Mouse (Mus musculus) c-Kit-positive CD71-positive TER-119-positive erythroid progenitor cells, embryonic 14.5 days (primary cell): ENCODE measurements at regions not wholly inside any gene's neighbourhood (a gene's known extent, or its start where the extent isn't known, plus 50 kb on each side); places are given as distances from the start of the nearest gene placed in this dataset.

ENCODE experiments used
- DNase-seq: peaks from one replicate; pipeline ENCODE4 v3.0.0-alpha.2; 2013; ENCODE audit warnings: low spot score

DNA sequence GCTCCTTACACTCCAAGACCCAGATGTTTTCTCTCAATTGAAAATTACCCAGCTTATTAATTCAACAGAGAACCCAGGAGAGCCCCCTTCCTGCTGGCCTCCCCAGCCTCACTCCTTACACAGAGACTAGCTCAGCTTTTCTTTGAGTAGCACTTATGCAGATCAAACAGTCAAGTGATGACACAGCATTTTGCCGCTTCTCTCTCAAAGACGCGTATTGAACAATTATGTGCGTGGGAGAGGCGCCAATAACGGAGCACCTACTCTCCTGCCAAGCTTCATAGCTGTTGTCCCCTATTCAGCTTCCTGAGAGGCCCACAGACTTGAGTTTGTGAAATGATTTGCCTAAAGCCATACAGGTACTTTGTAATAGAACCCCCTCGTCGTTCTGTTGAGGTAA, 428.5 kb downstream of the Fut8 start:
- no peak for DNase-seq

- DNase-seq = no peak
Measured at GRCm38 (mm10) chr12:77667151-77667874, 429.4 kb downstream of the Fut8 start.

DNA sequence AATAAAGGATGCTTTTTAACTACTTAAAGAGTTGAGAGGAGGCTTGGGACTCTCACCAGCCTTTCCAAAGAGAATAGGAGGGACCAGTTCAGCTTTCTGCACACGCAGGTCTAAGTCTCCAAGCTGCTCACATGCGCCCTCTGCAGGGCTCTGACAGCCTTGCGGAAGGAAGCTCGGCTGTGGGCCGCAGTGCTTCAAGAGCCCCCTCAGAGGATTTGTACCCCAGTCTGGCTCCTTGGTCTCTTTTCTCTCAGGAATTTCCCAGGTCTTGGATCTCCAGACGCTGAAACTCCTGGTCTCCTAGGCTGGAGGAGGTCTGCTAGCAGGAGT, 429.9 kb downstream of the Fut8 start:
- peak; percentile 40 for DNase-seq

GRCm38 (mm10) chr12:77670531-77670930, 432.6 kb downstream of the Fut8 start:
- no peak for DNase-seq

DNA sequence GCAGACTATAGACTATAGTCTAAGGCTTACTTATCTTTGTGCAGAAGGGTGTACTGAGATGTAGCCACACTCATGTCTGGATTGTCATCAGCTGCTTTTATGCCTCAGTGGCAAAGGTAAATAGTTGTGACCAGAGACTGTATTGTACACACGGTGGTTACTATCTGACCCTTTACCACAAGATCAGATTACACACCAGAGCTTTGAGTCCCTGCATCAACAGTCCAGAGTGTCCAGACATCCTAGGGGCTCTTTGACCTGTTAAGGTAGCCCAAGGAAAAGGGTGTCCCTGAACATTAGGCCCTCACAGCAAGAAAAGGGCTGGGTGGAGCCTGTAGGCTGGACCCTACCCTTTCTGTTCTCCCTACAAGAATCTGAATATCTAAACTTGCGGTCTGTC, 436.4 kb downstream of the Fut8 start:
- no peak for DNase-seq

DNA sequence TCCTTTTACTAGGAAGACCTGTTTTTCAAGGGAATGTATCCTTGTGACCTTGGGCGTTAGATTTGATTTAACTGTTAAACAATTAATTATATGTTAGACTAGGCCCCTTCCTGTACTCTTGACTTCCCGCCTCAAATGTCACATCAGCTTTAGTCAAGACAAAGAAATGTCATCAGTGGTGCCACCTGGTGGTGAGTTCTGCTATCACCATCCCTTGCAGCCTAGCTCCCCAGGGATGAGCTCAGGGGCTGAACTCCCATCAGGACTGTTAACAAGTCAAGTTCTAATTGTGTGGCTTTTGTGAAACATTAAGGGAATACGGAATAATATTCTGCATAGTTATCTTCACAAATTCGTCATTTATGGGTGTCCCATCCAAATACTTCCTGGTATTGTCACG, 436.8 kb downstream of the Fut8 start:
- DNase-seq = peak; percentile 32

- no peak for DNase-seq
Measured at GRCm38 (mm10) chr12:77678040-77678439, 440.1 kb downstream of the Fut8 start.

- no peak for DNase-seq
Measured at GRCm38 (mm10) chr12:77694101-77694500, 456.2 kb downstream of the Fut8 start.

- DNase-seq = no peak
Measured at GRCm38 (mm10) chr12:77696039-77696631, 458.2 kb downstream of the Fut8 start.

GRCm38 (mm10) chr12:77696662-77697061, 458.7 kb downstream of the Fut8 start:
- no peak for DNase-seq

GRCm38 (mm10) chr12:77698088-77698487, 460.2 kb downstream of the Fut8 start:
- DNase-seq = no peak

GRCm38 (mm10) chr12:77699896-77700605, 462.1 kb downstream of the Fut8 start:
- DNase-seq = no peak

GRCm38 (mm10) chr12:77715506-77715905, 477.6 kb downstream of the Fut8 start:
- DNase-seq = no peak

- DNase-seq = no peak
Measured at GRCm38 (mm10) chr12:77715979-77716378, 478.1 kb downstream of the Fut8 start.

DNA sequence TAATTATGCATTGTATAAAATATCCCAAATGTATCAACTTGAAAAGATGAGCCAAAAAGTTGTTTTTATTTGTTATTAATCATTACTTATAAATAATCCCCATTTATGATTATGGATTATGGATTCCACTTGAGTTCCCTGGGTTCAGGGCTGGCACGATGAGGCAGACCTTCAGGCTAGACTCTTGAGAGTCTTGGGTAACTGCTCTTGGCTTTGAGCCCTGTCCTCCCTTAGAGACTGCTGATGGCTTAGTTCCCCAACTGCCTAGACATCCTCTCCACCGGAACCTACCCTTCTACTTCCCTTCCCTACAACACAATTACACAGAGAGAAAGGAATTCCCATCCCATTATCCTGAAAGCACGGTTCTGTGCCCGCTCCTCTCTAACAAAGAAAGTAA, 466.3 kb upstream of the Gm6657 start:
- no peak for DNase-seq

GRCm38 (mm10) chr12:77739047-77739760, 454.8 kb upstream of the Gm6657 start:
- DNase-seq = no peak

DNA sequence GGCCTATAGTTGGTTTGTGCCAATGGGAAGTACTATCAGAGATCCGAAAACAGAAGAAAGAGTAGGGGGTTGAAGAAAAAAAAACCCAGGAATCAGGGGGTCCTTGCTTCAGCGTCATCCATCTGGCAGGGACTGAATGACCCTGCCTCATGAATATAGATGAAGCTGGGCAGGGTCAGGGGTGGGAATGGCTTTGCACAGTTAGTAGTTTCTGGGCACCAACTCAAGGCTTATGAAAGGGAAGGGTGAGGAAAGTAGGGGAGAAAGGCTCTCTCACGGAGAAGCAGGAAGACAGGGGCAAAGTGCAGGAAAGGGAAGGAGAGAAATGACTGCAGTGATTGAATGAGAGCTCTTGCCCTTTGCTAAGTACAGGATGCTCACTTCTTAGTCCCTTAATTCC, 451.3 kb upstream of the Gm6657 start:
- DNase-seq = no peak

GRCm38 (mm10) chr12:77749438-77750007, 444.5 kb upstream of the Gm6657 start:
- no peak for DNase-seq

GRCm38 (mm10) chr12:77752181-77752580, 441.9 kb upstream of the Gm6657 start:
- DNase-seq = no peak

DNA sequence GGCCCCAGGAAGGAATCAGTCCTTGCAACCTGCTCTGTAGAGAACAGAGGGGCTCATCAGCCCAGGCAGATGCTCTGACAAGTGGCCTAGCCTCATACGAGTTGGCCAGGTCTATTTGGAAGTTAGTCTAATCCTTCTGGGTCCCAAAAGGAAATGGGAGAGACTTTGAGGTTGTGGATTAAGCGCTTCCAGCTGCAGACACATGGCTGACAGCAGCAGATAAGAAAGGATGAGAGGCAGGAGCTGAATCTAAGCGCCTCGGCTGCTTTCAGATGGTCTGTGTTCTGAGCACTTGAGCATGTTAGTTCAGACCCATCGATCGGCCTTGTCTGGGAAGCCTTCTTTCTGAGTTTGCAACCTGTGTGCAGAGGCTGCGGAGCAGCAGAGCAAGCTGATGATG, 438.0 kb upstream of the Gm6657 start:
- no peak for DNase-seq

GRCm38 (mm10) chr12:77760976-77761375, 433.1 kb upstream of the Gm6657 start:
- no peak for DNase-seq

DNA sequence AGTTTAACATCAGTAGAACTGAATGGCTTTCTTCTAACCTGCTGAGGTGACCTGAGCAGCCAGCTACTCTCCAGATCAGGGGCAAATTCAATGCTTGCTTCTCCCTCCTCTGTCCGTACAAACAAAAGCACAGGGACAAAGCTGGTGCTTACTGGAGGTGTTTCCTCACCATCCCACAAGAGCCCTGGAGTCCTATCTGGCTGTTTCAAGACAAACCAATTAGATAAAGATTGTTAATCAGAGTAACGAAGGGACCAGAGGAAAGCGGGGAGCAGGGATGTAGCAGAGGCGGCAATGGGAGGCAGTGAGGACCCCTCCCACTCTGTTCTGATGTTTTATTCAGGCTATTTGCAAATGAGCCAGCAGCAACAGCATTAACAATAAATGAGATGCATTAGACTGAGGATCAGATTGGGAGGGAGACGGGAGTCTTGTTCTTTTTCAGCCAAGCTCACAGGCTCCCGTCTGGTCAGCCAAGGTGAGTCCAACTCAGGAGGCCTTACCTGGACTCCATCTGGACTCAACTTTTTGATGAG, 418.0 kb upstream of the Gm6657 start:
- no peak for DNase-seq
